Comparison of ENCODE assay signal across 41 mouse cellular contexts in the genomic region with DNA sequence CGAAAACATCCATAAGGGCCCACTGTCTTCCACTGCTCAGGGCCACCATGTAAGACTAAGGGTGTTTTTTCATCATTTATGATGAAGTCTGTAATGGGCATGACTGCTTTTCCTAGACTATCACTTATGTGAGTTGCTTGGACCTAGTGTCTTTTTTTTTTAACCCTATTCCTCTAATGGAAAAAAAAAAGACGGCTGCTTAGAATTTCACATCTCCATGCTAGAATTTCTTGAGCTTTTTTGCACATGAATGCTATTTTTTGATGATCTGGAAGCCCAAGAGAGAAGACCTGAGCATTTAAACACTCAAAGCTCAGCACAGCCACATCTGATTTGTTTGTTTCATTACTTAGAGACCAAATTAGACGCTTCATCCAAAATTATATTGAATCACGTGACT. TPM values are rescaled to one million over a fixed set of nuclear protein-coding genes. Genes with fewer than 3 reads are reported as not detected.
"Had no signal": no experiment of that assay in that cellular context is flagged by ENCODE, and none has a peak within 500 bp of the region (broad histone marks: within the 10 kb centered on the region; RNA-seq: fewer than 3 reads in every experiment).

Slc15a5 (minus strand) TSS at position 101 of the 400 bp plus-strand sequence.

- H3K27ac ChIP-seq: left cerebral cortex, adult 2 months; limb, embryonic 10.5 days; limb, embryonic 12.5 days; limb, embryonic 13.5 days; limb, embryonic 15.5 days; liver, embryonic 13.5 days; liver, embryonic 14.5 days; liver, embryonic 15.5 days; lung, embryonic 15.5 days; macrophage; midbrain, embryonic 10.5 days; midbrain, embryonic 12.5 days; midbrain, embryonic 13.5 days; midbrain, embryonic 15.5 days had no signal

- H3K4me3 ChIP-seq: left cerebral cortex, adult 2 months; limb, embryonic 10.5 days; limb, embryonic 12.5 days; limb, embryonic 13.5 days; limb, embryonic 15.5 days; liver, embryonic 13.5 days; liver, embryonic 15.5 days; lung, embryonic 15.5 days; megakaryocyte, embryonic 14.5 days; midbrain, embryonic 10.5 days; midbrain, embryonic 12.5 days; midbrain, embryonic 13.5 days; midbrain, embryonic 15.5 days; myocyte had no signal

- H3K27me3 ChIP-seq: limb, embryonic 12.5 days; limb, embryonic 13.5 days; limb, embryonic 15.5 days; liver, embryonic 13.5 days; liver, embryonic 15.5 days; lung, embryonic 15.5 days; megakaryocyte, embryonic 14.5 days; midbrain, embryonic 12.5 days; midbrain, embryonic 13.5 days; midbrain, embryonic 15.5 days had no signal

- H3K4me1 ChIP-seq: limb, embryonic 12.5 days; limb, embryonic 13.5 days; limb, embryonic 15.5 days; liver, embryonic 13.5 days; liver, embryonic 15.5 days; lung, embryonic 15.5 days; megakaryocyte, embryonic 14.5 days; midbrain, embryonic 10.5 days; midbrain, embryonic 12.5 days; midbrain, embryonic 13.5 days; midbrain, embryonic 15.5 days had no signal

- DNase-seq: left cerebral cortex, postnatal 4 days; liver; liver, embryonic 13.5 days; liver, postnatal 0 days; lung, adult 18-20 months; lung, adult 2 months; lung, embryonic 14.5 days; lung, postnatal 10 days; lung, postnatal 14 days; lung, postnatal 36 days; lung, postnatal 4 days; midbrain, embryonic 14.5 days had no signal

- H3K4me2 ChIP-seq: limb, embryonic 12.5 days; limb, embryonic 13.5 days; limb, embryonic 15.5 days; liver, embryonic 11.5 days; liver, embryonic 13.5 days; liver, embryonic 15.5 days; lung, embryonic 14.5 days; lung, embryonic 15.5 days; midbrain, embryonic 11.5 days; midbrain, embryonic 12.5 days; midbrain, embryonic 13.5 days; midbrain, embryonic 15.5 days had no signal

- H3K9me3 ChIP-seq: limb, embryonic 10.5 days; limb, embryonic 12.5 days; limb, embryonic 13.5 days; limb, embryonic 15.5 days; liver, embryonic 13.5 days; liver, embryonic 15.5 days; lung, embryonic 15.5 days; midbrain, embryonic 10.5 days; midbrain, embryonic 12.5 days; midbrain, embryonic 13.5 days; midbrain, embryonic 15.5 days had no signal

- ATAC-seq: liver, postnatal 0 days; lung, postnatal 0 days; midbrain, embryonic 13.5 days; midbrain, embryonic 15.5 days; midbrain, embryonic 16.5 days had no signal

- H3K36me3 ChIP-seq: limb, embryonic 10.5 days; limb, embryonic 12.5 days; limb, embryonic 13.5 days; limb, embryonic 15.5 days; liver, embryonic 13.5 days; liver, embryonic 15.5 days; lung, embryonic 15.5 days; midbrain, embryonic 10.5 days; midbrain, embryonic 12.5 days; midbrain, embryonic 13.5 days; midbrain, embryonic 15.5 days had no signal

- H3K9ac ChIP-seq: limb, embryonic 12.5 days; limb, embryonic 13.5 days; limb, embryonic 15.5 days; liver, embryonic 13.5 days; liver, embryonic 14.5 days; liver, embryonic 15.5 days; liver, postnatal 0 days; lung, embryonic 14.5 days; lung, embryonic 15.5 days; midbrain, embryonic 12.5 days; midbrain, embryonic 13.5 days; midbrain, embryonic 15.5 days had no signal

RNA-seq across cellular contexts. Expression of gene Slc15a5, which starts in this region (rescaled TPM):
- total RNA-seq: left cerebral cortex, postnatal 10 days; left cerebral cortex, postnatal 36 days; left cerebral cortex, postnatal 4 days; megakaryocyte progenitor cell, adult 5-6 weeks; megakaryocyte, adult 5-6 weeks; megakaryocyte-erythroid progenitor cell, adult 5-6 weeks; monocyte, adult 5-6 weeks had no signal
- polyA plus RNA-seq: limb, embryonic 10.5 days; limb, embryonic 11.5 days; limb, embryonic 12.5 days; limb, embryonic 13.5 days; limb, embryonic 15.5 days; liver, embryonic 11.5 days; liver, embryonic 13.5 days; liver, embryonic 14.5 days; liver, embryonic 15.5 days; liver, embryonic 16.5 days; liver, postnatal 0 days; lung, embryonic 14.5 days; lung, embryonic 15.5 days; lung, embryonic 16.5 days; lung, postnatal 0 days; macrophage; midbrain, embryonic 10.5 days; midbrain, embryonic 11.5 days; midbrain, embryonic 12.5 days; midbrain, embryonic 13.5 days; midbrain, embryonic 15.5 days; myocyte; neural tube, embryonic 11.5 days had no signal
